Mouse (Mus musculus) midbrain, embryonic 16.5 days (tissue): Measurements from ENCODE around the gene Pkm. TPM values are rescaled to one million over a fixed set of nuclear protein-coding genes. Genes with fewer than 3 reads are reported as not detected.

Experiments
- ATAC-seq: fragments of 200-750 bp; cut with Nextera tagmentation; 2 replicates; pipeline ENCODE4 v1.8.0; 2017; ENCODE audit warnings: moderate TSS enrichment
- H3K27ac ChIP-seq: fragments of 300-500 bp; sonication (generic); 2 replicates; pipeline ENCODE4 v1.5.1; 2014; ENCODE audit warnings: mild to moderate bottlenecking, low read length, mixed read lengths
- H3K27me3 ChIP-seq: fragments of 300-500 bp; sonication (generic); 2 replicates; pipeline ENCODE4 v1.6.1; 2014; ENCODE audit warnings: low read depth, low read length, mixed read lengths; ENCODE audit not compliant: control insufficient read depth, insufficient read depth
- H3K36me3 ChIP-seq: fragments of 300-500 bp; sonication (generic); 2 replicates; pipeline ENCODE4 v1.6.1; 2014; ENCODE audit warnings: mild to moderate bottlenecking, low read length, moderate library complexity, mixed read lengths; ENCODE audit not compliant: control insufficient read depth, insufficient read depth
- H3K4me1 ChIP-seq: fragments of 300-500 bp; sonication (generic); 2 replicates; pipeline ENCODE4 v1.6.1; 2014; ENCODE audit warnings: mild to moderate bottlenecking, low read length, mixed read lengths; ENCODE audit not compliant: control insufficient read depth, insufficient read depth
- H3K4me2 ChIP-seq: fragments of 300-500 bp; sonication (generic); 2 replicates; pipeline ENCODE4 v1.6.1; 2014; ENCODE audit warnings: mild to moderate bottlenecking, low read length, mixed read lengths
- H3K4me3 ChIP-seq: fragments of 300-500 bp; sonication (generic); 2 replicates; pipeline ENCODE4 v1.5.1; 2014; ENCODE audit warnings: low read depth, mild to moderate bottlenecking, low read length, moderate library complexity, mixed read lengths
- H3K9ac ChIP-seq: fragments of 300-500 bp; sonication (generic); 2 replicates; pipeline ENCODE4 v1.6.1; 2014; ENCODE audit warnings: low read depth, low read length, mixed read lengths
- H3K9me3 ChIP-seq: fragments of 300-500 bp; sonication (generic); replicated peaks from 2 replicates; pipeline ENCODE4 v1.6.1; 2014; ENCODE audit warnings: mild to moderate bottlenecking, low read length, mixed read lengths; ENCODE audit not compliant: control insufficient read depth, poor library complexity, severe bottlenecking
- WGBS: fragments of 180-500 bp; shearing (Covaris S2); extraction: QIAGEN DNeasy Blood & Tissue Kit; methylation state at CpG from one replicate; pipeline ENCODE4 v1.1.7; 2014; 5-methylcytosine and 5-hydroxymethylcytosine counted together
- polyA plus RNA-seq: library from polyadenylated mRNA; unstranded; fragments of >200 nt; fragmentation: Nextera tagmentation; extraction: Ambion mirVana; gene quantifications from 2 replicates; pipeline ENCODE4 v1.2.1, GENCODE M21; 2015

The Pkm gene
- polyA plus RNA-seq, 1 experiment from 2014 or later = 962 TPM

GRCm38 (mm10) chr9:59673427-59673826 is 17.3 kb downstream of the Pkm start:
- no peak for ATAC-seq
- H3K4me2 ChIP-seq = no peak overlapping the region
- H3K9me3 ChIP-seq = no peaks in the 10 kb centered on the region
- H3K27ac ChIP-seq = no peak overlapping the region
- no peaks in the 10 kb centered on the region for H3K27me3 ChIP-seq
- H3K36me3 ChIP-seq = peaks cover 53% of the 10 kb centered on the region
- H3K9ac ChIP-seq = no peak overlapping the region
- H3K4me1 ChIP-seq = no peaks in the 10 kb centered on the region
- H3K4me3 ChIP-seq = no peak overlapping the region
- WGBS = 70% methylated on average over 2 of the region's 2 CpGs

GRCm38 (mm10) chr9:59675598-59675997 is 19.4 kb downstream of the Pkm start:
- no peak overlapping the region for H3K4me2 ChIP-seq
- H3K27ac ChIP-seq = no peak overlapping the region
- H3K9ac ChIP-seq = no peak overlapping the region
- ATAC-seq = no peak
- H3K27me3 ChIP-seq = no peaks in the 10 kb centered on the region
- H3K4me3 ChIP-seq = no peak overlapping the region
- H3K9me3 ChIP-seq = no peaks in the 10 kb centered on the region
- WGBS = 88% methylated on average over 14 of the region's 14 CpGs
- H3K4me1 ChIP-seq = peaks cover 4% of the 10 kb centered on the region
- peaks cover 52% of the 10 kb centered on the region for H3K36me3 ChIP-seq

- H3K27me3 ChIP-seq = peaks cover 5% of the 10 kb centered on the region; the same call in 1 of the 2 replicates
- H3K36me3 ChIP-seq = peaks cover 33% of the 10 kb centered on the region
- ATAC-seq = no peak
- no peak overlapping the region for H3K27ac ChIP-seq
- H3K9ac ChIP-seq = no peak overlapping the region
- H3K4me1 ChIP-seq = peaks cover 4% of the 10 kb centered on the region
- H3K4me2 ChIP-seq = no peak overlapping the region
- no peak overlapping the region for H3K4me3 ChIP-seq
- H3K9me3 ChIP-seq = no peaks in the 10 kb centered on the region
- 0% methylated on average over 1 of the region's 1 CpGs for WGBS
Observed at GRCm38 (mm10) chr9:59678313-59678712, 22.1 kb downstream of the Pkm start.

GRCm38 (mm10) chr9:59679678-59680533 is 23.7 kb downstream of the Pkm start, which contains the start of gene Gramd2:
Gene Gramd2 (plus strand): TSS chr9:59680144.
- peaks cover 4% of the 10 kb centered on the region for H3K4me1 ChIP-seq
- peak within 1 kb of the TSS; percentile 79 for H3K4me2 ChIP-seq
- peak within 1 kb of the TSS; percentile 60 for H3K4me3 ChIP-seq
- peak within 1 kb of the TSS; percentile 73 for H3K9ac ChIP-seq
- H3K27ac ChIP-seq = 0 out of 2 replicates have a peak within 1 kb of the TSS, but pooled peaks have one; percentile 13
- no peaks in the 10 kb centered on the region for H3K9me3 ChIP-seq
- 1% methylated on average over 47 of the region's 47 CpGs for WGBS
- H3K27me3 ChIP-seq = peaks cover 5% of the 10 kb centered on the region; the same call in 1 of the 2 replicates
- peak; percentile 97 for ATAC-seq
- peaks cover 20% of the 10 kb centered on the region for H3K36me3 ChIP-seq

GRCm38 (mm10) chr9:59680534-59680875 is 24.3 kb downstream of the Pkm start:
- peak overlapping the region; percentile 60 for H3K4me3 ChIP-seq
- peak; percentile 50 for ATAC-seq
- H3K9me3 ChIP-seq = no peaks in the 10 kb centered on the region
- H3K4me2 ChIP-seq = peak overlapping the region; percentile 79
- peaks cover 5% of the 10 kb centered on the region; the same call in 1 of the 2 replicates for H3K27me3 ChIP-seq
- no peak overlapping the region for H3K27ac ChIP-seq
- H3K36me3 ChIP-seq = peaks cover 14% of the 10 kb centered on the region
- peaks cover 4% of the 10 kb centered on the region for H3K4me1 ChIP-seq
- peak overlapping the region; percentile 73 for H3K9ac ChIP-seq
- 11% methylated on average over 16 of the region's 16 CpGs for WGBS

- Histone ChIP-seq H3K4me3 (no peak overlapping the region), H3K4me1 (peaks cover 4% of the 10 kb centered on the region), H3K36me3 (peaks cover 5% of the 10 kb centered on the region), H3K4me2 (no peak overlapping the region), H3K27ac (no peak overlapping the region), H3K27me3 (peaks cover 5% of the 10 kb centered on the region; the same call in 1 of the 2 replicates), H3K9me3 (no peaks in the 10 kb centered on the region), H3K9ac (no peak overlapping the region)
- WGBS = 75% methylated on average over 2 of the region's 2 CpGs
- no peak for ATAC-seq
Observed at GRCm38 (mm10) chr9:59684020-59684419, 27.9 kb downstream of the Pkm start.

GRCm38 (mm10) chr9:59687416-59688046 is 31.4 kb downstream of the Pkm start:
- Histone ChIP-seq H3K4me3 (no peak overlapping the region), H3K9ac (no peak overlapping the region), H3K36me3 (no peaks in the 10 kb centered on the region), H3K4me2 (no peak overlapping the region), H3K9me3 (no peaks in the 10 kb centered on the region), H3K27ac (no peak overlapping the region), H3K27me3 (no peaks in the 10 kb centered on the region), H3K4me1 (no peaks in the 10 kb centered on the region; the same call in 1 of the 2 replicates)
- no peak for ATAC-seq
- WGBS = 45% methylated on average over 6 of the region's 6 CpGs

GRCm38 (mm10) chr9:59691635-59692094 is 35.5 kb downstream of the Pkm start:
- H3K27ac ChIP-seq = no peak overlapping the region
- H3K4me2 ChIP-seq = peak overlapping the region; percentile 63
- H3K36me3 ChIP-seq = no peaks in the 10 kb centered on the region
- no peaks in the 10 kb centered on the region for H3K27me3 ChIP-seq
- H3K9me3 ChIP-seq = no peaks in the 10 kb centered on the region
- 5% methylated on average over 23 of the region's 23 CpGs for WGBS
- peak overlapping the region; percentile 57 for H3K9ac ChIP-seq
- no peaks in the 10 kb centered on the region; the same call in 1 of the 2 replicates for H3K4me1 ChIP-seq
- peak overlapping the region; percentile 29 for H3K4me3 ChIP-seq
- ATAC-seq = peak; percentile 90

- no peaks in the 10 kb centered on the region for H3K36me3 ChIP-seq
- H3K27ac ChIP-seq = no peak overlapping the region
- H3K27me3 ChIP-seq = no peaks in the 10 kb centered on the region
- ATAC-seq = peak; percentile 71
- no peaks in the 10 kb centered on the region; the same call in 1 of the 2 replicates for H3K4me1 ChIP-seq
- H3K4me3 ChIP-seq = peak overlapping the region; percentile 29
- peak overlapping the region; percentile 63 for H3K4me2 ChIP-seq
- 34% methylated on average over 9 of the region's 9 CpGs for WGBS
- H3K9ac ChIP-seq = peak overlapping the region; percentile 57
- no peaks in the 10 kb centered on the region for H3K9me3 ChIP-seq
Observed at GRCm38 (mm10) chr9:59692145-59692544, 36.0 kb downstream of the Pkm start.
